Mouse (Mus musculus): ENCODE measurements around the gene Etfdh.

DNA sequence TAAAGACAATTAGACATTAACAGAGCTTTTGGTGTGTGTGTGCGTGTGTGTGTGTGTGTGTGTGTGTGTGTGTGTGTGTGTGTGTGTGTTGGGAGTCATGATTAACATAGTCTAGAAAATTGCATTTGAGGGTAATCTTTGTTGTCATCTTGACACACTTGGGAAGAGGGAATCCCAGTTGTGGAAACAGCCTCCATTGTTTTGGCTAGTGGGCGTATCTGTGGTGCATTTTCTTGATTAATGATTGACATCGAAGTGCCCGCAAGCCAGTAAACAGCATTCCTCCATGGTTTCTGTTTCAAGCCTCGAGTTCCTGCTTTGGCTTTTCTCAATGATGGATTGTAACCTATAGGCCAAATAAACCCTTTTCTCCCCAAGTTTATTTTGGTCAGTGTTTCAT, 27.4 kb upstream of the Etfdh start:
- no peak for TF ChIP-seq POLR2A (IDR thresholded peaks at IDR 0.05; ENCODE audit: insufficient read depth, low read length)
- TF ChIP-seq EP300 (IDR thresholded peaks at IDR 0.05; ENCODE audit: insufficient read depth, low read depth, low read length) = no peak

Data from ES-Bruce4 (cell line).